Mouse (Mus musculus) adrenal gland, postnatal 4 days (tissue): ENCODE data around the gene Szrd1. TPM values are rescaled to one million over a fixed set of nuclear protein-coding genes. Genes with fewer than 3 reads are reported as not detected.
"Not testable (repeated sequence)": the region's sequence is repeated elsewhere in the genome, so short reads cannot be mapped to it uniquely, and the experiment has no call there.

Experiments used
- DNase-seq, 2 experiments: peaks; one replicate each; pipeline ENCODE4 v3.0.0; 2021 to 2022; ENCODE audit warnings: low spot score in 2 of 2, mixed read lengths in 2 of 2
- total RNA-seq, 2 experiments: library from RNA; stranded (reverse); gene quantifications; 2 replicates each; pipeline ENCODE4 v1.2.3; 2021

The Szrd1 gene
- total RNA-seq, 2 experiments from 2014 or later, result 115 to 132 TPM

DNA sequence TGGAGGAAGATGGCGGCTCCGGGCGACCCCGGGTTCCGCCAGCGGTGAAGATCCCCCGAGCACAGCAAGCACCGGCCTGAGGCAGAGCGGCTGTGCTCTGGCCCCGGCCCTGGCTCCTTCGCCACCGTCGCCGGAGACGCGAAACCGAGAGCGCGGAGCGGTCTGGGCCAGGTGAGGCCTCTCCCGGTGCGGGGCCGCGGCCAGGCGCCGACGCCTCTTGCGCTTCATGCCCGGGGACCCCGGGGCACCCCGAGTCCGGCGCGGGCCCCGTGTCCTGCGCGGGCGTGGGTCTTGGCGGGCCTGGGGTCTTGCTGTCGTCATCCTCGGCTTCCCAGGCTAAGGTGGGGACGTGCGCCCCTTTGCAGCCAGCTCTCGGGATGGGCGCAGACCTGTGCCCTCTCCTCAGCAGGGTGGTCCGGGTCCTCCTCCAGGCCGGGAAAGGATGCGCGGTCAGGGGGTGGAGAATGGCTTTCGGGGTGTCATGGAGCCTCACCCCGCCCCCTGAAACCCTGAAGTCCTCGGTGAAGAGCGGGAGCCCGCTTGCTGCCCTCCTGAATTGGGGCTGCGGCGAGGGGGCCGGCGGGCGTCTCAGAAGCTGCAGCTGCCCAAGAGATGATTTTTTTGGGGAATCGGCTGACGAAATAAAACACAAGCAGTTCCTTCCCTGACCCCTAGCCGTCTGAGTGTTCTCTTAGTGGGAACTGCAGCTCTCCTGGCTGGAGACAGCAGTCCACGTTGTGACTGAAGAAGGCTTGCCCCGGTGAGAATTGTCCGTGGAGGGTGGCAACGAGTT is 8.6 kb upstream of the Szrd1 start:
- DNase-seq, result no peak

DNA sequence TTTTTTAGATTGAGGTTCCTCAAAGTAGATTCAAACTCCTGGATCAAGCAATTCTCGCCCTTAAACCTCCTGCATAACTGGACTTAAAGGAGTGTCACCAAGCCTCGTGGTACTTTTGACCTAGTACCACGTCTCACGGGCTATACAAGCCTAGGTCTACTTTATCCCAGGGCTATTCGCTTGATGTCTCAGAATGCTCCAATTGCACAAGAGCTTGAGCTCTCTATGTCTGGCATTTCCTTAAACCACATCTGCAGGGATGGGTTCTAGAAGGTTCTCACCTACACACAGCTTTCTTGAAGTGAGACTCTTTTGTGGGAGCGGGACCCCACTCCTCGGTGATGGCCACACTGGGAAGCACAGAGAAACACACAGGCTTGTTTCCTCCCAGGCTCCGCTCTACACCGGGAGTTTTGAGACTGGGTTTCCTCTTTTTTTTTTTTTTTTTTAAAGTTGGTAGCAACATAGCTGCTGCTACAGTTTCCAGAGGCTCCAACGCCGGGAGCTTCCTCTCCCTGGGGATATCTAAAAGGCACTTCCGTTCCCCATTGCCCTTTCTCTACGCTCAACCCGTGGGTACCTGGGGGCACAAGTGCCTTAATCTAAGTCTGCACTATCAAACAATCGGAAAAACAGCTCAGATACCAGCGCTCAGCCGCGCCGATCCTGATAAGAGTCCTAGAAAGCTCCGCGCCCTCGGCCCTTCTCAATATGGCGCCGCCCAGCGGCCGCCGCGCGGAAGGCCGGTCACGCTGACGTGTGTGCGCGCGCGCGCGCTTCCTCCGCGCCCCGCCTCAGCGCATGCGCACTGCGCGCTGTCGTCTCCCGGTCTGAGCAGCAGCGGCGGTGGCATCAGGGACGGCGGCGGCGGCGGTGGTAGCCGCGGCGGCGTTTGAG is 7.8 kb upstream of the Szrd1 start, which contains the start of gene Fbxo42:
Gene Fbxo42 (plus strand): TSS at position 802 of the 897 bp plus-strand sequence.
- peak; percentile 88 to 89 for DNase-seq

DNA sequence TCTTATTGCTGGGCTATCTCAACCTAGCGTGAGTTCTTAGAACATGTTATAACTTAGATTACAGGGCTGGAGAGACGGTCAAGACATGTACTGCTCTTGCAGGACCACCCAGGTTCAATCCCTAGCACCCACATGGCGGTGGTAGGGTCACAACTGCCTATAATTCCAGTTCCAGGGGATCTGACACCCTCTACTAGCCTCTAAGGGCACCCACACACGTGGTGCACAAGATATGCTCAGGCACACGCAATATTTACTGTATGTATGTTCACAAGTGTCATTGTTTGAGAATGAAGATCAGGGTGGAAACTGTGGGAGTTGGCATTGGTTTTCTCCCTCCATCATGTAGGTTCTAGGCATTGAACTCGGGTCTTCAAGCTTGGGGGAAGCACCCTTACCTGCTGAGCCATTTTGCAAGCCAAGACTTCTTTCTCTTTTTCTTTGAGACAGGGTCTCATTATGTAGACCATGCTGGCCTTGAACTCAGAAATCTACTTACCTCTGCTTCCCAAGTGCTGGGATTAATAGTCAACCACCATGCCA is 7.0 kb upstream of the Szrd1 start:
- DNase-seq, result no peak

DNA sequence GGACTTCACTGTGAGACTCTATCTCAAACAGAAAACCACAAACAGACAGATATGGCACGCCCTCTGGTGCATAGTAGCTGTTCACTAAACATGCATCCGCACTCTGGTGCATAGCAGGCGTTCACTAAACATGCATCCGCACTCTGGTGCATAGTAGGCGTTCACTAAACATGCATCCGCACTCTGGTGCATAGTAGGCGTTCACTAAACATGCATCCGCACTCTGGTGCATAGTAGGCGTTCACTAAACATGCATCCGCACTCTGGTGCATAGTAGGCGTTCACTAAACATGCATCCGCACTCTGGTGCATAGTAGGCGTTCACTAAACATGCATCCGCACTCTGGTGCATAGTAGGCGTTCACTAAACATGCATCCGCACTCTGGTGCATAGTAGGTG is 5.5 kb upstream of the Szrd1 start:
- not testable (repeated sequence) for DNase-seq

DNA sequence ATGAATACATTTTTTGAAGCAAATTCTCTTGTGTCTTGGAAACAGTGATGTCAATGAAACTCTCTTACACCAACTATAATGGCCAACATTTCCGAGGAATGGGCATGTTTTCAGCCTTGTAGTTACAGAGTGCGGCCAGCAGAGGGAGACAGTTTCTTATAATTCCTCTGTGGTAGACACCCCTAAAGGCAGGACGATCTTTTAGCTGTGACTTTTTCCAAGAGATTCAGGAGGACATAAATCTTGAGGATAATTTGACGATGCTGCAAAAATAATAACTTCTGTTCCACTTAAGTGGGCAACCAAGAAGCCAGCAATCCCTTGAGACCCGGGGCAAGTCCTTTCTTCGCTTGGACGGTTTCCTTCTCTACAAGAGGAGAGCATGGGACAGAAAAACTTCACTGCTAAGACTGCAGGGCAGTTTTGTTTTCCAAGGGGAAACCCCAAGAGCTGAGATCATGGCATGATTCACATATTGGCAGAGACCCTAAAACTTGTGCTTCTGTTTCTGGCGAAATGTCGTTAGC is 2.8 kb upstream of the Szrd1 start:
- peak in 1 of 2 experiments; percentile 58 for DNase-seq

DNA sequence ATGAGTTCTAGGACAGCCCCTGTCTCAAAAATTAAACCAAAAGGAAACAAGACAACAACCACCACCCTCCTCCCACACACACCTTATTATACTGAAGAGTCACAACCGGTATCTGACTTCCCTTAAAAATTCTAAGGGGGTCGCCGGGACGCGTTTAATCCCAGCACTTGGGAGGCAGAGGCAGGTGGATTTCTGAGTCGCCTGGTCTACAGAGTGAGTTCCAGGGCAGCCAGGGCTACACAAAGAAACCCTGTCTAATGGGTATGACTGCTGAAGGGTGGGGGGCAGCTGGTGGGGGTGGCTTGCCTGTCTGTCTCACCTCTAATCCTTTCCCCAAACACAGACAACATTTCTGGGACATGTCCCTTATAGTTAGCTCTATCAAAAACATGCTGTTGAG is 1.4 kb upstream of the Szrd1 start:
- no peak for DNase-seq

DNA sequence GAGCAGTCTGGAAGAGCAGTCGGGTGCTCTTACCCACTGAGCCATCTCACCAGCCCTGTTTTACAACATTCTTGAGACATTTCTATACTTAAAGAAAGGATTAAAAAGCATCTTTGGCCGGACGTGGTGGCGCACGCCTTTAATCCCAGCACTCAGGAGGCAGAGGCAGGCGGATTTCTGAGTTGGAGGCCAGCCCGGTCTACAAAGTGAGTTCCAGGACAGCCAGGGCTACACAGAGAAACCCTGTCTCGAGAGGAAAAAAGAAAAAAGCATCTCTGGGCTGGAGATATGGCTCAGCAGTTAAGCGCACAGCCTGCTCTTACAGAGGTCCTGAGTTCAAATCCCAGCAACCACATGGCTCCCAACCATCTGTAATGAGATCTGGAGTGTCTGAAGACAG is 779 bp upstream of the Szrd1 start:
- not testable (repeated sequence) for DNase-seq

DNA sequence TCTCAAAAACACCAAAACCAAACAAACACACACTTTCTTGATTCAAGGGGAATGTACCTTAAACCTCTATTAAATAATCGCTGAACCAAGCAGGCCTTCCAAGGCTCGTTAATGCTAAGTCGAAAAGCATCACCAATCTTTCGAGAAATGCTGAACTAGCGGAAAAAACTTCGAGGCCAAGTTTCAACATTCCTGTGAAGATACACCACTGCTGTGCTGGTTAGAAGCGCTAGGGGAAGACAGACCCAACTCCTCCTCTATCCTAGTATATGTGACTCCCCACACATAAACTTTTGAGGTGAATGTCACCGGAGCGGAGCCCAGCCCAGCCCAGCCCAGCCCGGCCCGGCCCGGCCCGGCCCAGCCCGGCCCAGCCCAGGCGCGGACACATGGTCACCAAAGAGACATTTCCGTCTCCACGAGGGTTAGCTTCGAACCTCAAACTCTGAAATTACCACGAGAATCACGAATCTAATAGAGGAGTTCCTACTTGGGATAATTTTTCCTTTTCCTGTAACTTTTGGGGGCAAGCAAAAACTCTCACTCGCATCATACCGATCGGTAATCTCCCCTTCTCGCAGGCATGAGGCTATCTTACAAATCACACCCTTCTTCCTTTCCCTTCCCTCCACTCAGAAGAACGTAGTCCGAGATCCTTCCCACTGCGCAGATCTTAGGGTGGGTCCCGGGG is 1.0 kb downstream of the Szrd1 start:
- DNase-seq, result no peak

DNA sequence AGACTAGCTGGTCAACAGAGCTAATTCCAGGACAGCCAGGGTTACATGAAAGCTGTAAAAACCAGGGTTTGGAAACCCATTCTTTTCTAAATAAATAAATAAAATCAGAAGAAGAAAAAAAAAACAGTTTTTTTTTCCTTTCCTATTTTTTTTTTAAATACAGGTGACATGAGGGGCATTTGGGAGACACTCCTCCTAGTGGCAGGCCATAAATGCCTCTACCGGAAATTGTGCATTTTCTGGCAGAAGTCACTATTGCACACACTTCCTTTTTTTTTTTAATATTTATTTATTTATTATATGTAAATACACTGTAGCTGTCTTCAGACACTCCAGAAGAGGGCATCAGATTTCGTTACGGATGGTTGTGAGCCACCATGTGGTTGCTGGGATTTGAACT is 1.8 kb downstream of the Szrd1 start:
- not testable (repeated sequence) for DNase-seq

DNA sequence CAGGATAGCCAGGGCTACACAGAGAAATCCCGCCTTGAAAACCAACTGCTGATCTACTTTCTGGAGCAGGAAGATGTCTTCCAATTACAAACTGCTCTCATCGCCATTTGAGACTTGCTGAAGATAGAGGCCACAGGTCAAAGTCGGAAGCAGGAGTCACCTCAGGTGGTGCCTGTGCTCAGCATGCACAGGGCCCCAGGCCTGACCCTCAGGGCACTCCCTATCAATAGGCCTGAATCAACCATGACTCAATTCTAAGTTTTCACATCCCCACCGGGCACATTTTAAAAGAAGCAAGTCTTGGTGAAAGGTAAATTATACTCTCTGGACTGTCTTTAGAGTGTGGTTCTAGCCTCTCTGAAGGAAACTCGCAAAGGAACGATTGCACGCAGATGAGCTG is 3.4 kb downstream of the Szrd1 start:
- no peak for DNase-seq

DNA sequence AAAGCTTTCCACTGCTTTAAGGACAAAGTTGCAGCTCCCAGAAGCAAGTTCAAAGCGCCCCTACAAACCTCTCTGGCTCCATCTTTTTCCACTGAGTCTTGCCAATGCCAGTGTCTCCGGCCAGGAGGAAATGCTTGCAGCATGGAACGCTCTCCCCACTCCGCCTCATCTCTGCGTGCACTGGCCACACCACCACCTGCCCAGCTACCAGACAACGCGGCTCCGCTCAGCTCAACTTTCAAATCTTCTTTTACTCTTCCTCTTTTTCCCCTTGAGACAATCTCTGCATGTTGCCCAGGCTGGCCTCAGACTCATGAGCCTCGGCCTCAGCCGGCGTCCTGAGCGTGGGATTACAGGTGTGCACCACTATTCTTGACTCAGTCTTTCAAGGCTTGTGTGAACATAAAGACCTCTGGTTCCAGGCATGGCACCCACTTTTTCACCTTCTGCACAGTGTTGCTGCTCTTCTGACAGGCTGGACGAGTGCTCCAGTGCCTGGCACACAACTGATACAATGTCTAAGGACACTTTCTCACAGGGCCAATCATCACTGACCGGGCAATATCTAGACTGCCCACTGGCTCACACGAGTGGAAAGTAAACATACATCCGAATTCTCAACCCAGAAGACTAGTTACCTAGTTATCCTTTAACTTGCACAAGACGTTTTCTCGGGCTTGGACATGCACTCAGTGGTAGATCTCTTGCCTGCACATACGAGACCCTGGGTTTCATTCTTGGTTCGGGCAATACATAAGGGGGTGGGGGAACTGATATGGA is 4.6 kb downstream of the Szrd1 start:
- no peak for DNase-seq

DNA sequence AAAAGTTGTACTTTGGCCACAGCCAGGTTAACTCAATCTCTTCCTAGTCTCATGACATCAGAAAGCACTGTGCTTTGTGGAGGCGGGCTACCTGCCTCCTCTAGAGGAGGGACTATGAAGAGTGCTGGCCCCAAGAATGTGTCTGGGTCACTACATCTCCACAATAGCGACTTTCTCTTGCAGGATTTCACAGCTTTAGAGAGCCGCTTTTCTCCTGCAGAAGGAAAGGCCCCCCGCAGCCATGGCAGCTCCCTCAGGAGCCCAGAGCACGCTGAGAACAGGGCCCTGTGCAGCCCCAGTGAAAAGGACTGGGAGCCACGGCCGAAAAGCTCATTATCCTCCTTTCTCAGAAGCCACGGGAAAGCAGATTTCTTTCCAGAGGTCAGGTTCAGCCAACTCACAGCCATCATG is 5.5 kb downstream of the Szrd1 start:
- no peak for DNase-seq

DNA sequence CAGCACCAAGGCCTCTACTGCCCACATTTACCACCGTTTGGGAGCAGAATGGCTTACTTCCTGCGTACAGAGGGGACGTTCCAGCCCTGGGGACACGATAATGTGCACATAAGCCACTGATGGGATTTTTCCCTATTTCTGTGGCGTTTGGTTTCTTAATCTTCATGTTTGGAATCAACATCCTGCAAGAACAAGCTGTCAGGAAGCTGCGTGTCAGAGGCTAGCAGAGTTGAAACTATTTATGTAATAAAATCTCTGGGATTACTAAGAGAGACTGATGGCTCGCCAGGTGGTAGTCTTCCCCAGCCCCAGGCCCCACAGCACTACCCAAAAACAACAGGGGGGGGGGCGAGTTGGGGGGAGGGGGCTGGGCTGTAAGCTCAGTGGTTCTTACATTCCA is 6.3 kb downstream of the Szrd1 start:
- DNase-seq, result no peak

DNA sequence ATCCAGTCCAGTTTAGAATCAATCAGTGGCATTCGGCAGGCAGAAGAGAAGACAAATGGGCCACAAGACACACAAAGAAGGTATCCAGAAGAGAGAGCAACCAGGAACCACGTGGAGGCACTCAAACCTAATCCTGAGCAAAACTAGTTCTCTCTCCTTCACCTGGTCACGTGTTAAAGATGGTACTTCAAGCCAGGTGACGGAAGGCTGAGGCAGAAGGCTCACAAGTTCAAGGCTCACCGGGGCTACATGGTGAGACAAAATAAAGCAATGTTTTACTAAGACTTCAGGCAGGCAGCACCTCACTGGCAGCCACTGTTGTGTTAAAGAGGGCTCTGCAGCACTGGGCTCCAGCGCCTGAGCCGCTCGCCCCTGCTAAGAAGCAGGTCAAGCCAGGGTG is 7.4 kb downstream of the Szrd1 start:
- DNase-seq, result no peak

DNA sequence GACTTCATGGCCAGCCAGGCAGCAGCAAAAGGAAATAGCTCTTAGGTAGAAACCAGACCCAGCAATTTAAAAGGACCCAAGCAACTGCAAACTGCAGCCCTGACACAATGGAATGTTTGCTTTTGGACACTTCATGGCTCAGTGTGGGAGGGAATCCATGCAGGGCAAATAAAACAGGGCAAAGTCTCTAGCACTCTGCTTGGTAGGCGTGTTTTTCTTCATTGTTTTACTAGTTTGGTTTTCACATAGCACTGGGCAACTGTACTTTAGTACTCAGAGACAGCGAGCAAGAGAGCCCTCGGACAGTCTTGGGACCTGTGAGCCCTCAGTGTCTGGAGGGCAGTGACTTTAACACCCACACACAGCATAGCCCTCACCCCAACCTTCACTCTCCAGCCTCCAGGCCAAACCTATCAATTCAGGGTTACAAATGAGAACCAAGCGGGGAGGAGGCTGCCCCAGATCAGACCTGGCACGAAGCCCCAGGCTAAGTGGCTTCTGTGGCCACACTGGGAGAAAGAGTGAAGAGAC is 8.0 kb downstream of the Szrd1 start:
- DNase-seq, result no peak

DNA sequence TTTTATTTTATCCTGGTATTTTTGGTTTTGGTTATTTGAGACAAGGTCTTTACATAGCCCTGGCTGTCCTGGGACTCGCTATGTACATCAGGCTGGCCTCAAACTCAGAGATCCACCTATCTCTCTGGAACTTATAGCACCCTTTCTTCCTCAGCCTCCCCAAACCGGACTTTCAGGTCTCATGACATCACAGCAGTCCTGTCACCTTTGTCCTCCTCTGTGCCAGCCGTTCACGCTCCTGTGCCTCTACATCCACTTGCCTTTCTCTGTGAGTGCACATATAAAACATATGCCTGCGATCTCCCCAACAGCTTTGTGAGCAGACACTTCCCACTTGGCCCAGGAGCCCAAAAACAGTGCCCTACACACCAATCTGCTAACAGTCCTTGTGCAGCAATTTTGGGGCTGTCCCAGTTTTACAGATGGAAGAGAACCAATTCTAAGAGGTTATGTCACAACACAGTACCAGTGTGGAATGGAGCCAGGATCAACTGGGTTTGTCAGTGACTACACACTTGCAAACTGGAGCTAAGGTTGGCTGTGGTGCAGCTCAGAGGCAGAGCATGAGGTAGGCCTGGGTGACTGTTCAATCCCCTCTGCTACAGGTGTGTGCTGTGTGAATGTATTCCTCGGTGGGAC is 8.8 kb downstream of the Szrd1 start:
- no peak for DNase-seq

DNA sequence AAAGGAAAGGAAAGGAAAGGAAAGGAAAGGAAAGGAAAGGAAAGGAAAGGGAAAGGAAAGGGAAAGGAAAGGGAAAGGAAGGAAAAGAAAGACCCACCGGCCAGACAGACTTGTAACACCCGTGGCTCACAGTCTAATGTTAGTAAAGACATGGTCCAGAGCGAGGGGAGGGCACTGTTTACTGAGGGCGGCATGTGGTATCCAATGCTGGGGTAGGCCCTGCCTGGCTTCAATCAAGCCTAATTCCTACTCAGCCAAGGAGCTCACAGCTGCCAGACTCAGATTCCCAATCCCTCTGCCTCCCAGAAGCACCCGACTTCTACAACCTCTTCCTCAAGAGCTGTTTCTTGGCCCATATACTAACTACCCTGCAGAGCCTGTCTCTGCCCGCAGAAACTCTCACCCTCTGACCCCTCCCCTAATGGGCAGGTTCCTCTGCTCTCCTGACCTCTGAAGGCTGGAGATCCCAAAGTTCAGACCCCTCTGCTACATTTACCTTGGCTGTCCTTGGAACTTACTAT is 10.3 kb downstream of the Szrd1 start:
- no peak for DNase-seq

DNA sequence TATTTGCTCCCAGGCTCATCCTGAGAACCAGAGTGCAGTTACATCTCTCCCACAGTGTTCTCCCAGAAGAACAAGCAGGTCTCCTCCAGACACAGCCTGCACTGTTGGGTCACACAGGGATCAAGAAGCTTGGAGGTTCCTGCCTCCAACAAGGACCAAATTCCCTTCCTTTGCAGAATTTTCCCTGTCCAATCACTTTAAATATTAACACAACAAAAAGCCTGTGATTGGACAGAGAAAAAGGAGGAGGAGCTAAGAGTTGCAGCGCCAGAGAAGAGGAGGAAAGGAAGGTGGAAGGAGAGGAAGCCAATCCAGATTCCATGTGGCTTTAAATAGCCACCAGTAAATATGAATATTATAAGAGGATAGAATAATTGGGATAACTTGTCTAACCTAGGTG is 16.5 kb downstream of the Szrd1 start:
- DNase-seq, result no peak

DNA sequence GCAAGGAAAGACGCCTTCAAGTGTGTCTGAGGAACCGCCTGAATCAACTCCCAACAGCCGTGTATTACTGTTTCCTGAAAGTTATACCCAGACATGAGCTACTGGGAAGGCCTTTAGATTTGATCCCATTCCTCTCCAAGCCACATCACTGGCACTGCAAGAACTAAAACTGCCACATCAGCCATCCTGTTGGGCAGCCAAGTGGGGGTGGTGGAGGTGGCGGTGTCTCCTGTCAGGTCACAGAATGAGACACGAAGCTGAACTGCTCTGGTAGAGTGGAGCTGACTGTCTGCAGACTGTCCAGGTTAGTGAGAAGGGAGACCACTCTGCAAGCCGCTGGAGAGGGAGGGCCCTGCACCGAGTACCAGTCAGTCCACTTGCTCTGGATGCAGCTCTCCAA is 16.9 kb downstream of the Szrd1 start:
- no peak for DNase-seq
